Mouse (Mus musculus) testis, postnatal 14 days (tissue): ENCODE results near the gene Fscn1.
A peak's percentile ranks its signal among the peaks of the same experiment; 100 is the strongest.

Source experiments
- DNase-seq: peaks from one replicate; pipeline ENCODE4 v3.0.0; 2021; ENCODE audit warnings: low spot score

Fscn1 gene

DNA sequence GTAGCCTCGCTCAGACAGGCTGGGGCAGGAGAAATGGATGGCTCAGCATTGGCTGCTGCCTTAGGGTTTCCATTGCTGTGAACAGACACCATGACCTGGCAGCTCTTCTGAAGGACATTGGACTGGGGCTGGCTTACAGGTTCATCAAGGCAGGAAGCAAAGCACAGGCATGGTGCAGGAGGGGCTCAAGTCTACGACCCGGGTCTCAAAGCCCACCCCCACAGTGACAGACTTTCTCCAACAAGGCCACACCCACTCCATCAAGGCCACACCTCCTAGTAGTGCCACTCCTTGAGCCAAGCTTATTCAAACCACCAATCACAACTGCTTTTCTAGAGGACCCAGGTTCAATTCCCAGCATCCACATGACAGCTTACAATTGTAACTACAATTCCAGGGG is 13.8 kb downstream of the Fscn1 start:
- DNase-seq, result no peak

DNA sequence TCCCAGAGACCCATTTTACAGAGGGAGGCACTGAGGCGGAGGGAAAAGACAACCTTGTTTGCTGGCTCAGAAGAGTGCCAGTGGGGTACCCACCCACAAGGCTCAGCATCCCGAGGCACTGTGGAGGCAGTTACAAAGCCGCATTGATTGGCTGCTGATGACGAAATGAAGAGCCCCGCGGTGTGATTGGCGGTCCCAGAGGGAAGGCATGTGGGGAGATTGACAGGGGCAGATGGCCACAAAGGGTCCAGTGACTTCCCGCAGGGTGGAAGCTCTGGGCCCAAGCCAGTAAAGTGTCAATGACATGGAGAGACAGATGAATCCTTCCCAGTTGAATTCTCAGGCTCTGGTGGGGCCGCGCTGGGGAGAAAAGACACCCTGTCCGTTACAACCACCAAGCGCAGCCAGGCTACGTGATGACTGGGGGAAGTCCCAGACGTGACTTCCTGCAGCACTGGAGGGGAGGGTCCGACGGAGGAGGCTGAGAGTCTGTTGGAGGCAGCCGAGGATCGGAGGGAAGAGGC is 14.5 kb downstream of the Fscn1 start:
- no peak for DNase-seq

DNA sequence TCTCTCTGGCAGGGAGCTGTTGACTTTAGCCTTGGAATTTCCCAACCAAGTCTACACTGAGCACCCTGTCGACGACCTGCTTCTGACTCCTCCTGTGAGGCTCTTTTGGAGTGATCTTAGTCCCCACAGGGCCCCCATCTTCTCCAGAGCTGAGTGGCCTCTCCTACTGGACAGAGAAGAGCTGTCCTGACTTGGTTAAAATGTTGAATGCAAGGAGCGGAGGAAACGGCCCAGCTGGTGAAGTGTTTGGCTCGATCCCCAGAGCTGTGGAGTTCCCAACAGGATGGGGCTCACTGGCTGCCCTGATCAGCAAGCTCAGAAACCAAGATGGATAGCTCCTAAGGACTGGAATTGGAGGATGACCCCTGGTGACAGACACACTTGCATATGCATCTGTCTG is 16.4 kb downstream of the Fscn1 start:
- no peak for DNase-seq

DNA sequence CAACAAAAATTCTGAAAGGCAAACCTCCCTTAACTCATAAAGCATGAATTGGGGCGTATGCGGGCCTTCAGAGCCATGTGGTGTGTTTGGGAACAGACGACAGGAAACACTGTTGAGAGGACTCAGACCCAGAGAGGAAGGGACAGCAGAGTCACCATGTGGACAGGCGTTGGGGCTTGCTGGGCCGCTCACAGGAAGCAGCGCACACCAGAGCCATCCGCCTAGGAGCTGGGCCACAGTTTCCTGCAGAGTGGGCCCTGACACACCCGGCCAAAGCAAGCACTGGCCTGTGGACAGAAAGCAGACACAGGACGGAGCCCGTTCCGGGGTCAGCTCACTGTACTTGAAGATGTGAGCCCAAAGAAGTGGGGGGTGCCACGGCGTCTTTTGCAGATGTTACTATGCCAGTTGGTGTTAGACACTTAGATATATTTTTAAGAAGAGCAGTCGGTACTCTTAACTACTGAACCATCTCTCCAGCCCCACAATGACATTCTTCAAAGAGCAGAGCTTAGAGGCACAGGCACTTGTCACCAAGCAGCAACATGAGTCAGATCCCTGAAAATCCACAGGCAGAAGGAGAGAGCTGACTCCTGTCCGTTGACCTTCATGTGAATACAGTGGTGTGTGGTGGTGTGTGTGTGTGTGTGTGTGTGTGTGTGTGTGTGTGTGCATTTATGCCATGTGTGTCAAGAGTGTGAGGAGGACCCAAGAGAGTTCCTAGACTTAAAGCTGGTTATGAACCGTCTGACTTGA is 22.1 kb downstream of the Fscn1 start:
- DNase-seq, result no peak

- no peak for DNase-seq
These were observed 23.0 kb downstream of the Fscn1 start for GRCm38 (mm10) chr5:142983174-142983573.

DNA sequence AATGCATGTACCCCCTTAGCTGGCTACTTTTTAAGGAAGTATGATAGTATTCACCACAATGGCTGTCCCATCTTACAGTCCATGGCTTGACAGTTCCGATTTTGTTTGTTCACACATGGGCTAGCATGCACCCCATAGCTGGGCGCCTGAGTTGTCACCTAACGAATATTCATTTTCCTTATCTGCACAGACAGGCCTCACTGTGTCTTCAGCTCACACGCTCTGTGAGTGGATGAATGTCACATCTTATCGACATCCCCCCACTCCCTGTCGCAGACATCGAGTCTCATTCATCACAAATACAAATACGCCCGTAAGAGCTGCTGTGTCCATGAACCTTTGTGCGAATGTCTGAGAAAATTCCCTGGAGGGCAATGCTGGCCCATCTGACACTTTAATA is 24.1 kb downstream of the Fscn1 start:
- DNase-seq, result no peak

- no peak for DNase-seq
These were observed 28.4 kb downstream of the Fscn1 start for GRCm38 (mm10) chr5:142988520-142988919.

DNA sequence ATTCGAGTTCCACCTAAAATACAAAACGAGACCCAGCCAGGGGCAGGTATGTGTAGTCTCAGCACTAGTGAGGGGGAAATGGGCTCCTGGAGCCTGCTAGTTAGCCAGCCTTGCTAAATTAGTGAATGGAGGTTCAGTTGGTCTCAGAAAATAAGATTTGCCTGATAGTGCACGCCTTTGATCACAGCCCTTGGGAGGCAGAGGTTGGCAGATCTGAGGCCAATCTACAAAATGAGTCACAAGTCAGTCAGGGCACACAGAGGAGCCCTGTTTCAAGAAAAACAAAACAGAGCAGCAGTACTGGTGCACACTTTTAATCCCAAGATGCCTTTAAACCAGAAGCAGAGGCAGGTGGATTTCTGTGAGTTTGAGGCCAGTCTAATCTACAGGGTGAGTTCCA is 29.0 kb downstream of the Fscn1 start:
- DNase-seq, result no peak

DNA sequence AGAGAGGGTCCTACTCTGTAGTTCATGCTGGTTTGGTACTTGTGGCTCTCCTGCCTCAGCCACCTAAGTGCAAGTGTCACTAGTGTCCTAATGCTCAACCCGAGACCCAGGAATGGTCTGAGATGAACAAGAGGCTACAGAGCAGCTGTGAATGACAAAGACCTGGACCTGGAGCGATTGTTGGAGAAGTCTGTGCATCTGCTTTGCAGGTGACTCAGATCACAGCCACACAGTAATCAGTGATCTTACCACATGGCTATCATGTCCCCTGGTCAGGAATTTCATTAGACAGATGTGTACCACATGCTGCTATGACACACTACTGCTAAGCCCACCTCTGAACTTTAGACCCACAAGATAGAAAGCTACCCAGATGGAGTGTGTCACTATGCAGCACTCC is 34.6 kb downstream of the Fscn1 start:
- DNase-seq, result no peak

DNA sequence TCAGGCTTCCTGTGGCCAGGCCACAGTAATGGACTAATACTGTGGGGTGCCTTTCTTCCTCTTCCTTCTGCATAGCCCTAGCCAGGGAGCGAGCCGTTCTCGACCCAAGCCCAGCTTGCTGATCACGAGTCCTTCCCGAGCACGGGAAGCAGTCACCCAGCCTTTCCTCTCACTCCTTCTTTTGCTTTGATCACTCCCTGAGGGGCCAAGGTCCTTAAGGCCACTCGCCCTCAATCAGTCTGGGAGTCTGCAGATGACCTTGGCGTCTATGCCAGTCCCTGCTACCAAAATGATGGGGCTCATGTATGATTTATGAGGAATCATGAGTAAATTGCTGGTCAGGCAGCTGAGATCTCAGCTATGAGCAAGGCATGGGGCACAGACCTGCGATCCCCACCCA is 37.4 kb downstream of the Fscn1 start:
- no peak for DNase-seq

DNA sequence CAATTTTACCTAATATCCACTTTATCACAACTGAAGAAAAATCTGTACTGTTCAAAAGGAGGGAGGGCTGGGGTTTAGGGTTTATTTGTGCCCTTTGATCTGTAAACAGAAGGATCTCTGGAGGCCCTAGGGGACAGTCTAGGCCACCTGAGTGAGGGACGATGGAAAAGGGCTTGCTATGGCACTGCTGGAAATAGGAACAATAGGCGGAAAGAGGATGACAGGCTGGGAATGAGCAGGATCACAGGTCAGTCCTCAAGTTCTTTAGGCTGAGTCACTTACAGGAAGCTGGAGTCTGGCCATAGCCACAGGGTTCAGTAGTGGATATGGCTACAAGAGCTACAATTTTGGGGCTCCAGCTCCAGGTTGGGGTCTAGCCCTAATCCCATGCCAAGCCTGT is 38.0 kb downstream of the Fscn1 start:
- DNase-seq, result no peak

GRCm38 (mm10) chr5:143000091-143000490 is 39.9 kb downstream of the Fscn1 start:
- no peak for DNase-seq

DNA sequence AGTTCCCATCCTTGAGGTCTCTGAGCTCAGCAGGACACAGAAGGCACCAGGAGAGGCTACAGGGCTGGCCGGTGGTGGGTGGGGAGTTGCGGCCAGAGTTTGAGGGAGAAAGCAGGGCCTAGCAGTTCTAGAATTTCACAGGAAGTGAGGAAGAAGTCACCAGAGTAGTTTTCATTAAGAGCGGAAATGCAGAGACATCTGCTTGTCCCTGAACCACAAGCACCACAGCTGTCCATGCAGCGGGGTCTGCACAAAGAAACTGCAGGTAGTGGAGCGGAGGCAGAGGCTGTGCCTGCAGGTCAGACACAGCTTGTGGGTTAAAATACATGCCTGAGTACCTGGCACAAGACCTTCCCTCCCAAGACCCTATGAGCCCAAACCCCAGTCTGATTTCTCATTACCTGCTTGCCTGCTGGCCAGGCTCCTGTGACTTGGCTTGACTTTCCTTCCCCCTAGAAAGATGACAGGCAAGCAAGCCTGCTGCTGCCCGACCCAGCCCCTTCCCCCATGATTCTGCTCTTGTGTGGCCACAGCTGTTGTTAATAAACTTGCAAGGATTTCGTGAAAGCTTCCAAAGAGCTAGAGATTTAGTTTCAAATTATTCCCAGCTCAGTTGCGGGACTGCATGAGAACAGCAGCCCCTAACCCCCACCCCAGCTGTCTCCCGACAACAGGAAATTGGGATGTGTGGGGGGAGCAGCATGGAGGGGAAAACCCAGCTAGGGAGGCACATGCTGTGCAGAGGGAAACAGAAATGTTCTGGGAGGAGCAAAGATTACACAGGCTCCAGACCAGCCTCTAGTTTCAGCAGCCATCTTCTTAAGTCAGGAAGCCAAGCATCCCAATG is 40.7 kb downstream of the Fscn1 start:
- peak; percentile 33 for DNase-seq

- DNase-seq, result no peak
These were observed 49.2 kb downstream of the Fscn1 start for GRCm38 (mm10) chr5:143009383-143009782.

GRCm38 (mm10) chr5:143017401-143017800 is 57.3 kb downstream of the Fscn1 start:
- DNase-seq, result no peak
